Mouse (Mus musculus): ENCODE measurements around the gene Retreg3. TPM values are rescaled to one million over a fixed set of nuclear protein-coding genes. Genes with fewer than 3 reads are reported as not detected.

Gene Retreg3
- polyA plus RNA-seq, 1 experiment from 2014 or later = 18.8 TPM

- H3K4me2 ChIP-seq (replicated peaks; ENCODE audit: low read depth, low read length) = no peak overlapping the region
- H3K9ac ChIP-seq (replicated peaks; ENCODE audit: low read depth) = no peak overlapping the region
- no peaks in the 10 kb centered on the region for H3K36me3 ChIP-seq (ENCODE audit: insufficient read depth, low read length)
- H3K4me3 ChIP-seq (ENCODE audit: low read depth, low read length) = no peak overlapping the region
- no peaks in the 10 kb centered on the region for H3K27me3 ChIP-seq (replicated peaks; ENCODE audit: insufficient read depth, low read length)
- ATAC-seq (no peak), DNase-seq (ENCODE audit: low spot score) (no peak)
- no peaks in the 10 kb centered on the region for H3K9me3 ChIP-seq (ENCODE audit: low read length)
- WGBS = 52% methylated on average over 7 of the region's 7 CpGs
- no peak overlapping the region for H3K27ac ChIP-seq (ENCODE audit: low read length)
- no peak for TF ChIP-seq EP300 (IDR thresholded peaks at IDR 0.05)
- no peaks in the 10 kb centered on the region for H3K4me1 ChIP-seq (ENCODE audit: insufficient read depth, low read depth, low read length)
Observed at GRCm38 (mm10) chr11:101137000-101137399, 17.3 kb upstream of the Retreg3 start.

DNA sequence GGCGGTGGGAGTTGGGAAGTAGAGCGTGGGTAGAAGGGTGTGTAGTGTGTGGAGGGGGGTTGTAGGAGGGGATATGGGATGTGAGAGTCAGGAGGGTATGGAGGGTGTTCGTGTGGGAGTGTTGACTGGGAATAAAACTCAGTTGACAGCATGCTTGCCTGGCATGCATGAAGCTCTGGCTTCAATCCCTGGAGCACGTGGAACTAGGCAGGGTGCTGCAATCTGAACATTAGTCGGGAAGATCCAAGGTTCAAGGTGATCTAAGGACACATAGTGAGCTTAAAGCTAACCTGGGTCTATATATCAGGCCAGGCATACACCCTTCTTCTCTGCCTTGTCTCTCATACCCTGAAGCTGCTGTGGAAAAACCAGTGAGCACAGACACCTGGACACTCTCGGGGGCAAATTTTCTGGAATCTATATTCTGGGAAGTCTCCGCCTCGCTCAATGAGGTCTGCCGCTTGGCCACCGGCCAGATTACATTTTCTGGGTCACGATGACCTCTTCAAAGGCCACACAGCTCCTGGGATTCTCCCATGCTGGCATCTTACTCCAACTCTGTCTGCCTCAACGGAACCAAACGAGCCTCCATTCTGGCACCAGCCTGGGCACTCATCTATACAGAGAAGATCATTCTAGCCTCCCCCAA is 14.6 kb upstream of the Retreg3 start:
- Histone ChIP-seq H3K36me3 (ENCODE audit: insufficient read depth, low read length) (no peaks in the 10 kb centered on the region), H3K9me3 (ENCODE audit: low read length) (no peaks in the 10 kb centered on the region), H3K27me3 (replicated peaks; ENCODE audit: insufficient read depth, low read length) (no peaks in the 10 kb centered on the region), H3K27ac (ENCODE audit: low read length) (no peak overlapping the region), H3K4me3 (ENCODE audit: low read depth, low read length) (no peak overlapping the region), H3K4me1 (ENCODE audit: insufficient read depth, low read depth, low read length) (no peaks in the 10 kb centered on the region), H3K9ac (replicated peaks; ENCODE audit: low read depth) (no peak overlapping the region), H3K4me2 (replicated peaks; ENCODE audit: low read depth, low read length) (no peak overlapping the region)
- DNase-seq (ENCODE audit: low spot score) = no peak
- no peak for ATAC-seq
- TF ChIP-seq EP300 (IDR thresholded peaks at IDR 0.05) (no peak), CTCF (IDR thresholded peaks at IDR 0.05) (no peak)
- WGBS = 72% methylated on average over 13 of the region's 13 CpGs

GRCm38 (mm10) chr11:101133037-101133436 is 13.3 kb upstream of the Retreg3 start:
- Histone ChIP-seq H3K27me3 (replicated peaks; ENCODE audit: insufficient read depth, low read length) (no peaks in the 10 kb centered on the region), H3K9me3 (ENCODE audit: low read length) (no peaks in the 10 kb centered on the region), H3K4me1 (ENCODE audit: insufficient read depth, low read depth, low read length) (no peaks in the 10 kb centered on the region), H3K27ac (ENCODE audit: low read length) (no peak overlapping the region), H3K36me3 (ENCODE audit: insufficient read depth, low read length) (no peaks in the 10 kb centered on the region), H3K4me3 (ENCODE audit: low read depth, low read length) (no peak overlapping the region), H3K4me2 (replicated peaks; ENCODE audit: low read depth, low read length) (no peak overlapping the region), H3K9ac (replicated peaks; ENCODE audit: low read depth) (no peak overlapping the region)
- WGBS = 36% methylated on average over 12 of the region's 12 CpGs
- ATAC-seq (peak; percentile 56), DNase-seq (ENCODE audit: low spot score) (peak; percentile 44)
- TF ChIP-seq CTCF (IDR thresholded peaks at IDR 0.05) (no peak), EP300 (IDR thresholded peaks at IDR 0.05) (no peak)

- no peaks in the 10 kb centered on the region for H3K27me3 ChIP-seq (replicated peaks; ENCODE audit: insufficient read depth, low read length)
- 83% methylated on average over 6 of the region's 6 CpGs for WGBS
- TF ChIP-seq EP300 (IDR thresholded peaks at IDR 0.05) (no peak), CTCF (IDR thresholded peaks at IDR 0.05) (peak; percentile 62)
- no peak overlapping the region for H3K4me2 ChIP-seq (replicated peaks; ENCODE audit: low read depth, low read length)
- no peaks in the 10 kb centered on the region for H3K4me1 ChIP-seq (ENCODE audit: insufficient read depth, low read depth, low read length)
- H3K36me3 ChIP-seq (ENCODE audit: insufficient read depth, low read length) = no peaks in the 10 kb centered on the region
- no peak overlapping the region for H3K4me3 ChIP-seq (ENCODE audit: low read depth, low read length)
- ATAC-seq (no peak), DNase-seq (ENCODE audit: low spot score) (peak; percentile 37)
- no peak overlapping the region for H3K9ac ChIP-seq (replicated peaks; ENCODE audit: low read depth)
- no peaks in the 10 kb centered on the region for H3K9me3 ChIP-seq (ENCODE audit: low read length)
- H3K27ac ChIP-seq (ENCODE audit: low read length) = no peak overlapping the region
Observed at GRCm38 (mm10) chr11:101131701-101132100, 12.0 kb upstream of the Retreg3 start.

- ATAC-seq (no peak), DNase-seq (ENCODE audit: low spot score) (no peak)
- Histone ChIP-seq H3K4me2 (replicated peaks; ENCODE audit: low read depth, low read length) (no peak overlapping the region), H3K27me3 (replicated peaks; ENCODE audit: insufficient read depth, low read length) (no peaks in the 10 kb centered on the region), H3K27ac (ENCODE audit: low read length) (no peak overlapping the region), H3K9me3 (ENCODE audit: low read length) (no peaks in the 10 kb centered on the region), H3K4me3 (ENCODE audit: low read depth, low read length) (no peak overlapping the region), H3K36me3 (ENCODE audit: insufficient read depth, low read length) (no peaks in the 10 kb centered on the region), H3K4me1 (ENCODE audit: insufficient read depth, low read depth, low read length) (no peaks in the 10 kb centered on the region), H3K9ac (replicated peaks; ENCODE audit: low read depth) (no peak overlapping the region)
- 91% methylated on average over 2 of the region's 2 CpGs for WGBS
- TF ChIP-seq CTCF (IDR thresholded peaks at IDR 0.05) = no peak
- TF ChIP-seq EP300 (IDR thresholded peaks at IDR 0.05) = no peak
Observed at GRCm38 (mm10) chr11:101131187-101131586, 11.5 kb upstream of the Retreg3 start.

DNA sequence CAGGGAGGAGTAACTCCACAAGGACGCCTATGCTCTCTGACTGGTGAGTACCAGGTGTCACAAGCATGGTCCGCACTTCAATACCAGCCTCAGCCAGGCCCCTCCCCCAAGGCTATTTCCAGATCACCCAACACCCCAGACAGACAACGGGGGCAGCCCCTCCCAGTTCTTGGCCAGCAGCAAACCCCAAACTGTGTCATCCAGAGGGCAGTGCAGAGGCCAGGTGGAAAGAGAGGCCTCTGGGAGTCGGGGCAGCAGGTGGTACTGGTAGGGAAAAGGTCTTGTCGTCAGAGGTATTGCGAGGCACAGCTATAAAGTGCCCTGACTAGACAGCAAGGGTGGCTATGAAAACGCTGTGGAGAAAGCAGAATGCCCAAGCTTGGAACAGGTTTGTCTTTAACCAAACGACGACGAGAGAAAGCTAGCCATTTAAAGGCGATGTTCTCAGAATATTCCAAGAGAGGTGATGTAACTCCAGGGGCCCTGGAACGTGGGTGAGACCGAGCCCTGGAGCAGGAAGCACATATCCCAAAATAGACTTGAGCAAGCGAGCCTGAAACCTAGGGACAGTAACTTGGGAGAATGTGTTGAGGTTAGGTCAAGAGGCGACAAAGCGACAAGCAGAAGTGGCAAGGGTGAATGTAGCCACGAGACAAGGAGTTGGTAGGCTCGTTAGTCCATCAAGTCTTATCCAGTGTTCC is 10.5 kb upstream of the Retreg3 start:
- Histone ChIP-seq H3K4me1 (ENCODE audit: insufficient read depth, low read depth, low read length) (no peaks in the 10 kb centered on the region), H3K9ac (replicated peaks; ENCODE audit: low read depth) (no peak overlapping the region), H3K27me3 (replicated peaks; ENCODE audit: insufficient read depth, low read length) (no peaks in the 10 kb centered on the region), H3K4me2 (replicated peaks; ENCODE audit: low read depth, low read length) (no peak overlapping the region), H3K9me3 (ENCODE audit: low read length) (no peaks in the 10 kb centered on the region), H3K4me3 (ENCODE audit: low read depth, low read length) (no peak overlapping the region), H3K27ac (ENCODE audit: low read length) (no peak overlapping the region), H3K36me3 (ENCODE audit: insufficient read depth, low read length) (no peaks in the 10 kb centered on the region; the same call in 1 of the 2 replicates)
- TF ChIP-seq CTCF (IDR thresholded peaks at IDR 0.05) (no peak), EP300 (IDR thresholded peaks at IDR 0.05) (no peak)
- peak; percentile 26 for DNase-seq (ENCODE audit: low spot score)
- ATAC-seq = peak; percentile 46; the same call in 1 of the 2 replicates
- WGBS = 31% methylated on average over 18 of the region's 18 CpGs

Data from lung, postnatal 0 days (tissue).